21 mouse cellular contexts compared by ENCODE assay signal in the genomic region with DNA sequence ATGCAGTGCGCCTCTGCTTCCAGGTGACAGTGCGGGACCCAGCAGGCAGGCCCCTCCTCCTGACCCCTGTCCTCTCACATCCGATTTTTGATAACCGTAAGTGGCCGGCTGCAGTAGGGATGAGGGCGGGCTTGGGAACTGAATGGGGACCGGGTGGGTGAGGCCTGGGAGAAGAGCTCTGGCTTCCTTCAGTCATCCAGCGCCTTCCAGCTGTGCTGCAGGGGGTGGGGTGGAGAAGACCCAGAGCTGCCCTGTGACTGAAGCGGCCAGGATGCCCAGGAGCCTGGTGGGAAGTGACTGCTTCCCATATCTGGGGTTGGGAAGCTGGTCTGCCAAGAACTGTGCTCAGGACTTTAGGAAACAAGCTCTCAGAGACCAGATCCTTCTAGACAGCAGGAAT. TPM values are rescaled to one million over a fixed set of nuclear protein-coding genes. Genes with fewer than 3 reads are reported as not detected.
DNase-seq lines count a peak whose midpoint lies in the region; ATAC-seq lines count a peak whose summit lies in the region.
"Had no signal": no experiment of that assay in that cellular context is flagged by ENCODE, and none has a peak within 500 bp of the region (broad histone marks: within the 10 kb centered on the region; RNA-seq: fewer than 3 reads in every experiment).

No protein-coding gene starts in this region.

- no peak for DNase-seq in heart, postnatal 25 days (ENCODE audit: low spot score)
- DNase-seq in limb, embryonic 10.5 days (ENCODE audit: low spot score), result no peak
- peak; percentile 79 for DNase-seq in MN1 (ENCODE audit: low spot score)
- peak; percentile 34 for DNase-seq in heart, postnatal 4 days
- DNase-seq in urinary bladder, postnatal 14 days (ENCODE audit: low spot score), result no peak
- DNase-seq: adrenal gland, adult 8-10 months; B cell, adult 2 months; gastrocnemius, postnatal 14 days; kidney, postnatal 10 days; right cerebral cortex, adult 18-20 months; thymus, postnatal 36 days had no signal

- H3K4me3 ChIP-seq in heart, embryonic 11.5 days (ENCODE audit: low read depth, low read length), result no peak overlapping the region
- no peak overlapping the region for H3K4me3 ChIP-seq in limb, embryonic 12.5 days (replicated peaks)
- no peak overlapping the region for H3K4me3 ChIP-seq in limb, embryonic 10.5 days
- H3K4me3 ChIP-seq: embryonic facial prominence, embryonic 13.5 days; forebrain, embryonic 15.5 days; heart, adult 2 months; hindbrain, embryonic 15.5 days; intestine, embryonic 15.5 days; layer of hippocampus, adult 2 months; lung, embryonic 15.5 days; midbrain, embryonic 10.5 days had no signal

- WGBS in heart, embryonic 11.5 days (ENCODE audit: insufficient replicate concordance), result 21% methylated on average over 9 of the region's 9 CpGs
- WGBS in limb, embryonic 12.5 days, result 63% methylated on average over 9 of the region's 9 CpGs
- 46% methylated on average over 9 of the region's 9 CpGs for WGBS in limb, embryonic 10.5 days

- peak overlapping the region; percentile 65 for H3K27ac ChIP-seq in heart, embryonic 11.5 days (ENCODE audit: low read depth, low read length)
- H3K27ac ChIP-seq in limb, embryonic 12.5 days, result no peak overlapping the region
- no peak overlapping the region for H3K27ac ChIP-seq in limb, embryonic 10.5 days
- H3K27ac ChIP-seq: embryonic facial prominence, embryonic 13.5 days; forebrain, embryonic 15.5 days; heart, adult 2 months; hindbrain, embryonic 15.5 days; intestine, embryonic 15.5 days; layer of hippocampus, adult 2 months; lung, embryonic 15.5 days; midbrain, embryonic 10.5 days had no signal

- no peaks in the 10 kb centered on the region for H3K9me3 ChIP-seq in heart, embryonic 11.5 days (replicated peaks; ENCODE audit: control insufficient read depth, low read length)
- H3K9me3 ChIP-seq in limb, embryonic 12.5 days, result no peaks in the 10 kb centered on the region
- H3K9me3 ChIP-seq in limb, embryonic 10.5 days (replicated peaks), result no peaks in the 10 kb centered on the region
- H3K9me3 ChIP-seq: embryonic facial prominence, embryonic 13.5 days; forebrain, embryonic 15.5 days; hindbrain, embryonic 15.5 days; intestine, embryonic 15.5 days; lung, embryonic 15.5 days; midbrain, embryonic 10.5 days had no signal

- H3K4me2 ChIP-seq in heart, embryonic 11.5 days, result no peak overlapping the region
- H3K4me2 ChIP-seq in limb, embryonic 12.5 days, result no peak overlapping the region
- H3K4me2 ChIP-seq: embryonic facial prominence, embryonic 13.5 days; forebrain, embryonic 15.5 days; hindbrain, embryonic 15.5 days; intestine, embryonic 15.5 days; lung, embryonic 15.5 days had no signal

- intact Hi-C loops in heart, postnatal 25 days (cut with DNase I), result no loop called here

- no peak overlapping the region for H3K9ac ChIP-seq in heart, embryonic 11.5 days (ENCODE audit: low read depth, low read length)
- 0 out of 2 replicates have a peak overlapping the region, but pooled peaks have one; percentile 28 for H3K9ac ChIP-seq in limb, embryonic 12.5 days (replicated peaks)
- H3K9ac ChIP-seq: embryonic facial prominence, embryonic 13.5 days; forebrain, embryonic 15.5 days; hindbrain, embryonic 15.5 days; intestine, embryonic 15.5 days; lung, embryonic 15.5 days had no signal

- no peak for ATAC-seq in heart, embryonic 11.5 days (replicated peaks; ENCODE audit: insufficient number of reproducible peaks, low FRiP score, low TSS enrichment)
- ATAC-seq in limb, embryonic 12.5 days (ENCODE audit: insufficient number of reproducible peaks, insufficient read depth, low FRiP score, low TSS enrichment, low read depth), result no peak
- ATAC-seq: forebrain, embryonic 15.5 days; intestine, embryonic 15.5 days had no signal

- H3K36me3 ChIP-seq in heart, embryonic 11.5 days (ENCODE audit: control insufficient read depth, insufficient read depth, low read length), result peaks cover 24% of the 10 kb centered on the region
- peaks cover 68% of the 10 kb centered on the region for H3K36me3 ChIP-seq in limb, embryonic 12.5 days
- H3K36me3 ChIP-seq in limb, embryonic 10.5 days, result peaks cover 67% of the 10 kb centered on the region

- peaks cover 33% of the 10 kb centered on the region for H3K4me1 ChIP-seq in heart, embryonic 11.5 days (ENCODE audit: control insufficient read depth, insufficient read depth, low read length)
- H3K4me1 ChIP-seq in limb, embryonic 12.5 days (replicated peaks), result peaks cover 20% of the 10 kb centered on the region
- H3K4me1 ChIP-seq in limb, embryonic 10.5 days, result peaks cover 44% of the 10 kb centered on the region

- H3K27me3 ChIP-seq in heart, embryonic 11.5 days (ENCODE audit: control insufficient read depth, insufficient read depth, low read length), result no peaks in the 10 kb centered on the region
- no peaks in the 10 kb centered on the region for H3K27me3 ChIP-seq in limb, embryonic 12.5 days
- no peaks in the 10 kb centered on the region for H3K27me3 ChIP-seq in limb, embryonic 10.5 days (ENCODE audit: low read depth, poor library complexity, severe bottlenecking)
- H3K27me3 ChIP-seq: embryonic facial prominence, embryonic 13.5 days; forebrain, embryonic 15.5 days; hindbrain, embryonic 15.5 days; intestine, embryonic 15.5 days; lung, embryonic 15.5 days had no signal

RNA-seq across cellular contexts. Expression of gene Rela, which starts 3.1 kb away (rescaled TPM):
- polyA plus RNA-seq in heart, embryonic 11.5 days (2014; fragmentation: Nextera tagmentation; extraction: Ambion mirVana), result 35.7 and 36.2 TPM in 2 replicates
- 10 to 100 TPM; 22.7 to 29.9 TPM for total RNA-seq in heart, postnatal 25 days (2021)
- polyA plus RNA-seq in limb, embryonic 12.5 days (2016; fragmentation: Nextera tagmentation; extraction: Ambion mirVana), result 44.7 and 45.9 TPM in 2 replicates
- polyA plus RNA-seq in limb, embryonic 10.5 days (2016; fragmentation: Nextera tagmentation; extraction: Ambion mirVana), result 31.5 and 39.6 TPM in 2 replicates
- 10 to 100 TPM; 33.0 to 38.6 TPM for total RNA-seq in heart, postnatal 4 days (2021)

RNA-seq across cellular contexts. Expression of gene Sipa1, which starts 23.2 kb away (rescaled TPM):
- 15.8 and 18.8 TPM in 2 replicates for polyA plus RNA-seq in heart, embryonic 11.5 days (2014; fragmentation: Nextera tagmentation; extraction: Ambion mirVana)
- 10 to 100 TPM; 23.3 to 31.3 TPM for total RNA-seq in heart, postnatal 25 days (2021)
- polyA plus RNA-seq in limb, embryonic 12.5 days (2016; fragmentation: Nextera tagmentation; extraction: Ambion mirVana), result 26.5 and 27.6 TPM in 2 replicates
- 35.9 and 38.6 TPM in 2 replicates for polyA plus RNA-seq in limb, embryonic 10.5 days (2016; fragmentation: Nextera tagmentation; extraction: Ambion mirVana)
- 10 to 100 TPM; 40.2 to 42.2 TPM for total RNA-seq in heart, postnatal 4 days (2021)

RNA-seq across cellular contexts. Expression of gene Kat5, which starts 30.3 kb away (rescaled TPM):
- 20.9 and 23.4 TPM in 2 replicates for polyA plus RNA-seq in heart, embryonic 11.5 days (2014; fragmentation: Nextera tagmentation; extraction: Ambion mirVana)
- total RNA-seq in heart, postnatal 25 days (2021), result 10 to 100 TPM; 24.8 to 26.5 TPM
- polyA plus RNA-seq in limb, embryonic 12.5 days (2016; fragmentation: Nextera tagmentation; extraction: Ambion mirVana), result 56.3 and 60.1 TPM in 2 replicates
- 51.5 and 59.3 TPM in 2 replicates for polyA plus RNA-seq in limb, embryonic 10.5 days (2016; fragmentation: Nextera tagmentation; extraction: Ambion mirVana)
- total RNA-seq in heart, postnatal 4 days (2021), result 10 to 100 TPM; 38.3 to 49.2 TPM

RNA-seq across cellular contexts. Expression of gene Rnaseh2c, which starts 38.7 kb away (rescaled TPM):
- 97.1 and 106 TPM in 2 replicates for polyA plus RNA-seq in heart, embryonic 11.5 days (2014; fragmentation: Nextera tagmentation; extraction: Ambion mirVana)
- total RNA-seq in heart, postnatal 25 days (2021), result 10 to 100 TPM; 43.7 to 49.7 TPM
- 171 and 193 TPM in 2 replicates for polyA plus RNA-seq in limb, embryonic 12.5 days (2016; fragmentation: Nextera tagmentation; extraction: Ambion mirVana)
- 197 and 205 TPM in 2 replicates for polyA plus RNA-seq in limb, embryonic 10.5 days (2016; fragmentation: Nextera tagmentation; extraction: Ambion mirVana)
- total RNA-seq in heart, postnatal 4 days (2021), result 10 to 100 TPM; 92.4 to 94.5 TPM

RNA-seq across cellular contexts. Expression of gene Map3k11, which starts 48.2 kb away (rescaled TPM):
- polyA plus RNA-seq in heart, embryonic 11.5 days (2014; fragmentation: Nextera tagmentation; extraction: Ambion mirVana), result 16.9 and 21.0 TPM in 2 replicates
- total RNA-seq in heart, postnatal 25 days (2021), result 10 to 100 TPM; 24.0 to 30.4 TPM
- polyA plus RNA-seq in limb, embryonic 12.5 days (2016; fragmentation: Nextera tagmentation; extraction: Ambion mirVana), result 19.4 and 19.6 TPM in 2 replicates
- 35.3 and 42.2 TPM in 2 replicates for polyA plus RNA-seq in limb, embryonic 10.5 days (2016; fragmentation: Nextera tagmentation; extraction: Ambion mirVana)
- 10 to 100 TPM; 39.8 to 40.0 TPM for total RNA-seq in heart, postnatal 4 days (2021)

Comparison
In these comparisons a context has a peak if more than half of its experiments do, and no peak if none do; other contexts are left out.
1. DNase-seq: peak in MN1 (single experiment) and heart, postnatal 4 days (single experiment); none in heart, postnatal 25 days (single experiment), limb, embryonic 10.5 days (single experiment) and urinary bladder, postnatal 14 days (single experiment).